Mouse (Mus musculus): ENCODE measurements around the gene Gna15.

The Gna15 gene

DNA sequence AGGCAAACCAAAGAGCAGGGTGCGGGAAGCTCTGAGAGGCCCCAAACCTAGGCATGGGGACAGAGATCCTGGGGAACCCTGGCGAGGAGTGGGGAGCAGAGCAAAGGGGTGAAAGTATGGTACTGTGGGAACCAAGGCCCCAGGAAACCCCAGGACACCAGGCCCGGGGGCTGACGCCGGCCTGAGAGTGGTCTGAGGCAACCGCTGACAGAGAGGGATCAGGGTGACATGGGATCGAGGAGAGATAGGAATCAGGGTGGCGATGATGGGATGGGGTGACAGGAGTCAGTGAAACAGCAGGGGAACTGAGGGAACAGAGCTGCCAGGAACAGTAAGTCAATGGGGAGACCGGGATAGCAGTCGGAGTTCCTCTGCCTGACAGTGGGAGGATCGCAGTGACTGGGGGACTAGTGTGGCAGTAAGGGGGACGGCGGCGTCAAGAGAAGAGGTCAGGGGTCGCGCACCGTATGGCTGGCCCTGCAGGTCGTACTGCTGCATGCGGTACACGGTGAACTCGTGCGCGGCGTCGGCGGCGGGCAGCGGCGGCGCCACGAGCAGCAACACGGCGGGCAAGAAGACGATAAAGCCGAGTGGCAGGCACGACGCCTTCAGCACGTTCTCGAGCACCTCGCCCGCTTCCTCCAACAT lies 28.3 kb downstream of the Gna15 start:
- ATAC-seq (ENCODE audit: low TSS enrichment) = peak; percentile 5; the same call in 1 of the 2 replicates

DNA sequence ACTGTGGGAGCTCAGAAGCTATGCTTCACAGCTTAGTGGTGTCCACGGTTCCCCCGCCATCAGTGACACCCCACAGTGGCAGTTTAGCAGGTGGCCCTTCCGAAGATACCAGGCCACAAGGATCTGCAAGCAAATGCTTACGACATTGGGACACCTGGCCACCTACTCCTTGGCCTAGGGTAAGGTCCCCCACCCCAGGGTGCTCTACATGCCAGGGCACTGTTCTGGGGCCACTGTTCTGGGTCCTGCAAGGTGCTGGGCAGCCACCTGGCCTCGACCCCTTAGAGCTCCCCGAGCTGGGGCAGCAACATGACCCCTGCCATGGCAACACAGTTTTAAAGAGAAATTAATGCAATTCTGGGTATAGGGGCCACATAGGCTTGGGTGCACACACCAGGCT lies 28.9 kb downstream of the Gna15 start:
- no peak for ATAC-seq (ENCODE audit: low TSS enrichment)

DNA sequence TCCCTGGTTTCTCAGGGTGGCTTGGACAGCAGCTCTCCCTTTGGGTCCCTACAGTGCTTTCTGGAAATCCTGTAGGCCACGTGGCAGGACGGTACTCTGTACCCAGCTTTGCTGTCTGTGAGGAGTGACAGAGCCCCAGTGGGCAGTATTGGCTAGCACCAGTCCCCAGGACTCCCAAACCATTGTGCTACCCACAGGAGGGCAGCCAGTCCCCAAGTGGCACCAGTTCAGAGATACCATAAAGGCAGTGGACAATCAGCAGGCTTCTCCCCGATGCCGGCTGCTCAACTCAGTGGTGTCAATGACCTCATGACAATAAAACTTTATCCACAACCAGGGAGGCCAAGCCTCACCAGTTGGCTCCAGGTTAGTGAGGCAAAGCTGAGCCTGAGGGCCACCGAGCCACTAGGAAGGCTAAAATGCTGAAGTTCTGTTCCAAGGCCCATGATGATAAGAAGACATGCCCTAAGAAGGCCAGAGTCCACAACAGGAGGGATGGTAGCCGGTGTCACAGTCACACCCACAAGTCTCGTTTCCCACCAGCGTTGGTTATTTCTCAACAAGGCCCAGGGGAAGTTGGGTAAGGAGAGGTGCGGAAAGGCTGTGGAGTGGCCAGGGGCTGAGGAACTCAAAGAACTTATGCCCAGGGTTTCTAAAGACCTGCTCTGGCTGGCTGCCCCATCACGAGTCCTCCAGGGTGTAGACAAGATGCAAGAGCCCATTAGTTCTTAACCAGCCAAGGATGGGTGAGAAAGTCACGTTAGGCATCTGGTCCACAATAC lies 29.6 kb downstream of the Gna15 start:
- no peak for ATAC-seq (ENCODE audit: low TSS enrichment)

DNA sequence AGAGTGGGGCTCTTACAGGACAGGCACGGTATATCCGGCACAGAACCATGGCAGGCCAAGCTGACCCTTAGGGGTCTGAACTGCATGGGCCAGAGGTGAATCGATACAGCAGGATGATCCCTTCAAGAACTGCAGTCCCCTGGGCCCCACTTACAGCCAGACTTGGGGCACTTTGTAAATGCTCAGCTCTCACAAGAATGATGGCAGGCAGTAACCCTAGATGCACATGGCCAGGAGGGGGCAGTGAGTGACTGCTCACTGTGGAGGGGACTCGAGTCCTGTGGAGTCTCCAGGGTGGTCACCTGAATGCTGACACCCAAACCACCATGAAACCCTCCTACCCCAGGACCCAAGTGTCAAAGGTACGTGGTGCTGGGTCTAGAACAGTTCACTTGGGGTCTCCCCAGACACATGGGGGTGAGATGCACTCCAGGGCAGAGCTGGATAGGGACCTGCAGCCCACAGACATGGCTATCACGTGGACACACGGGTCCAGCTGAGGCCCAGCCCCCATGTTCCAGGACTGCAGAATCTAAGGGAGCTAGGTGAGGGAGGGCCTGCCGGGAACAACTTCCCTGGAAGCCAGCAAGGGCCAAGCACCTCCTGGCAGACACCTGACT lies 30.3 kb downstream of the Gna15 start:
- ATAC-seq (ENCODE audit: low TSS enrichment) = no peak

DNA sequence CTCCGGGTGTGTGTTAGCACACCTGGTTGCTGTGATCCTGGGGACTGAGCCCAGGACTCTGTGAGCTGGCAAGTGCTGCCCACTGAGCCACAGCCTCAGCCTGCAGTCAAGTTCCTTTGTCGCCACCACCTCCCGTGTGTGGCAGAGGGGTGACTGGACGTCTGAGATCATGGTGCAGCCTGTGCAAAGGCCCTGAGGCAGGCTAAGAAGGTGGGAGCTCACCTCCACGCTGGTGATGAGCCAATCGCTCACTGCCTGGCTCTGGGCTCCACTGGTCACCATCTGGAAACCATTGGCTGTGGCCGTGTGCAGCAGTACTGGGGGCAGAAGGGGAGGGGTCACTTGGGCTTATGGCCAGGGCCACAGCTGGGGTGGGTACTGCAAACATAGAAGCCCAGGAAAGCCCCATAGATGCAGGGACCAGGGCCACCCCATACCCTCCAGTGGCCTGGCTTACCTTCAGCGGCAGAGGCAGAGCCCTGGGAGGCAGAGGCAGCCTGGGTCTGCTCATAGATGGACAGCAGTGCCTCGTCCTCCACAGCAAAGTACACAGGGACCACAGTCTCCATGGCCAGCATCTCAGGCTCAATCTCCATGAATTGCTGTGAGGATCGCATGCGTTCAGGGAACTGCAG lies 31.3 kb downstream of the Gna15 start:
- ATAC-seq (ENCODE audit: low TSS enrichment) = no peak

DNA sequence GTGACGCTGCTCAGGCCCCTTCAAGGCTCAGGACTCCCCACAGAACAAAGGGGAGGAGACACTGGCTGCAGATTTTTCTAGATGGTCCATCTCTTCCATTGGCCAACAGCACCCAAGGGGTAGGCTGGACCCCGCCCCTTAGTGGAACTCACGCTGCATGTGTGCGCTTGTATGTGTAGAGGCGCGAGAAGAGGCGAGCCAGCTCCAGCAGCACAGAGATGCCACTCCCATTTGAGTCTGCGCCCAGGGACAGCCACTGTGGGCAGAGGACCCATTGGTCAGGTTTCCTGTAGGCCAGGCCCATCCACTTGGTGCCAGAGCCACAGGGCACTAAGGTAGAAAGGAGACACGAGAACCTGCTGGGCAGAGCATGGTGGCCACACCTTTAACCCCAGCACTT lies 33.0 kb downstream of the Gna15 start:
- ATAC-seq (ENCODE audit: low TSS enrichment) = no peak

DNA sequence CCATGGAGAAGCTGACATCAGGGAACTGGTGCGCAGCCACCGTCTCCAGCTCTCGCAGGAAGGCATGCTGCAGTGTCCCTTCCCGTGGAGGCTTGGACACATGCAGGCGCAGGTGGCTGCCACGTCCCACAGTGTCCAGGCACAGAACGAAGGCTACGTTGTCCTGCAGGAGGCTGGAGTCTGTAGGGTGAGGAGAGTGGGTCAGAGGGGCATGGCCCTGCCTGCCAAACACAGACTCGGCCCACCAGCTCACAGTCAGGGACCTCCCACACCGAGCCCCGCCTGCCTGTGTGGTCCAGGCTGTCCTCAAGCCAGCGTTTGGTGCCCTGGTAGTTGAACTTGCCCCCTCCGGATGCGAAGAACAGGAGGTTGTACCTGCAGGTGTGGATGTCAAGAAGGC lies 34.1 kb downstream of the Gna15 start:
- ATAC-seq (ENCODE audit: low TSS enrichment) = no peak

DNA sequence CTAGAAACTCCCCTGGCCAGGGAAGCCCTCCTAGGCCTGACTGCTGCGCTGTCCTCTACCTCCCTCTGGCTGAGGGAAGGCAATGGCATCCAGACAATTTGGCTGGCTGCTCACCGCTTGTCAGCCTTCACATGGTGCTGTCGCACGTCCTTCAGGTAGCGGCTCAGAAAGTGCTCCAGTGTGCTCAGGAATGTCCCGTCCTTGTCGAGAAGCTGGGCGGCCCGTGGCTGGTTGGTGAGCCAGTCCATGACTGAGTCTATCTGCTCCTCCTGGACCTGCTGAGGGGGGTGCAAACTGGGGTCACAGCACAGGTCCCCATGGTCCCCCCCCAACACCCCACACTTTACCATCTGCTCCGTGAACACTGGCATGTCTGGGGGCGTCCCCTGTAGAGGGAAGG lies 35.9 kb downstream of the Gna15 start:
- ATAC-seq (ENCODE audit: low TSS enrichment) = no peak

DNA sequence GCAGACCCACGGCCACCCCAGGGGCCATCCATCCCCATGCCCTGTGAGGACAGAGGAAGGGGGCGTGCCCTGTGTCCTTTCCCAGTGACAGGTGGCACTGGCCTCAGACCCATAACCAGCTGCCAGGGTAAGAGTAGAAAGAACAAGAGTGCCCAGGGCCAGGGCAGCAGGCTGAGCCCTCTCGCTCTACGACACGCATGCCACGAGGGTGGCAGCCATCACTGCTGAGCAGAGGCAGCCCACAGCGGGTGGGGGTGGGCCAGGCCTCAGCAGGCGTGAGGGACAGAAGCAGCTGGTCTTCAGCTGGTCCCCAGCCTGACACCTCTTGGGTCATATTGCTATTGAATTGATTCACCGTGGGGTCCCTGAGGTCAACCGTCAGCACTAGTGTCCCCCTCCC lies 37.5 kb downstream of the Gna15 start:
- ATAC-seq (ENCODE audit: low TSS enrichment) = no peak

DNA sequence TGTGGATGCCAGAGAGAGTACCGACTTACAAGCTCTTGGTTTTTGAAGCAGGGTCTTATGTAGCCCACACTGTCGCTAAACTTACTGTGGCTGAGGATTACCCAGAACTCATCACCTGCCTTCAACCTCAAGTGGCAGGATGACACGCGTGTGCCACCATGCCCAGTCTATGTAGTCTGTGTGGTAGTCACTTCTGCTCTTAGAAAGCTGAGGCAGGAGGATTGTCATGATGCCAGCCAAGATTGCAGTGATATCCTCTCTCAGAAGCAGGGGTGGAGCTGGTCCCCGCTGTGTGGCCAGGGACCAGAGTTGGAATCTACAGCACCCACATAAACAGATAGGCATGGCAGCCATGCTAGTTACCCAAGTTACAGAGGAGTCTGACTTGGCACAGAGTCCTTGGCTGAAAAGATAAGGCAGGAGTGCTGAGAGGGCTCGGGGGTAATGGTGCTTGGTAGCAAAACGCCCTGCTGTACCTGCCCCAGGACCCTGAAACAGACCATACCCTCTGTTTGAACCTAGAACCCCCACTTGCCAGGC lies 38.5 kb downstream of the Gna15 start:
- no peak for ATAC-seq (ENCODE audit: low TSS enrichment)

DNA sequence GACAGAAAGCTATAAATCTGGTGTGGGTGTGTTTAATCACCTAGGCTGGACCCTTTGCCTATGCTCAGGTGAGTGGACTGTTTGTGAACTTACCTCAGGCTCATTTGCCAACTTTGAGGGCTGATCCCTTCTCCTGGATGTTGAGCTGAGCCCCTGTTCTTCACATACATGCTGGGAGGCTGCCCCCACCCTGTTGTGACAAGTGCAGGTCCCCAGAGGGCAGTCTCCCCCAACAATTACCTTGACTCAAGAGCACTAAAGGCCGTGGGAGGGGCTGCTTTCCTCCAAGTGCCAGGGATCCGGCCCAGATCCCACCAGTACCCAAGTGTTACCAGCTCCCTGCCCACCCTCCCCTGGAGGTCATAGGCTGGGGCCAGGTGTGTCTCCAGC lies 39.0 kb downstream of the Gna15 start:
- no peak for ATAC-seq (ENCODE audit: low TSS enrichment)

DNA sequence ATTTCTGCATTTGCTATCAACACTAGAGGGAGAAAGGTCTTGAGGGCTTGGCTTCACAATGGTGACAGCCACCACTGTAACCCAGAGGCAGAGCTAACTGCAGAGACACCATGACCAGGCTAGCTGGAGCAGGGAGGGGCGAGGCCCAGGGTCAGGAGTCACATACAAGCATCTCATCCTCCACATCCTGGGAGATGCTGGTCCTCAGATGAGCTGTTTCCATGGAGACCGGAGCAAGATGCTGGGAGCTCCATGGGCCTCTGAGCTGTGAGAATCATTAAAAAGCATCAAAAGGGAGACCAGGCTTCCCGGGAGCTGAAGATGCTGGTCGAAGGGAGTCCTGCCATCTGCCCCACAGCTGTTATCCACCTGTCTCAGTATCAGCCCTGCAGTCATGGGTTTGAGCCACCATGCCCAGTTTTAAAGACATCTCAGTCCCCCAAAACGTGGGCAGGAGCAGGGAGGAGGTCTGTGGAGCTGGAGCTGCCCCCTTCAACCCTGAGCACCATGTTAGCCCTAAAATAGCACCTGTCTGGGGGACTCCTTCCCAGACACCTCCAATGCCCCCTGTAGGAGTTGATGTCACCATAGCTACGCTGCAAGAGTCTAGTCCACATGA lies 39.5 kb downstream of the Gna15 start:
- no peak for ATAC-seq (ENCODE audit: low TSS enrichment)

DNA sequence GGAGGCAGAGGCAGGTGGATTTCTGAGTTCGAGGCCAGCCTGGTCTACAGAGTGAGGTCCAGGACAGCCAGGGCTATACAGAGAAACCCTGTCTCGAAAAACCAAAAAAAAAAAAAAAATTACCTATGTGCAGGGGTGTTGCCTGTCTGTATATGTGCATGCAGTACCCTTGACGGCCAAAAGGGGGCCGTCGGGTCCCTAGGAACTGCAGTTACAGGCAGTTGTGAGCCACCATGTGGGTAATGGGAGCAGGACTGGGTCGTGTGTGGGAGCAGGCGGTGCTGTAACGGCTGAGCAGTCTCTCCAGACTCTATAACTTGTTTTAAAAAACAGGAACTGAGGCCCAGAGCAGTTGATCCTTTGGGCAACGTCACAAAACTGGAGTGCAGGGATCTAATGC lies 40.0 kb downstream of the Gna15 start:
- ATAC-seq (ENCODE audit: low TSS enrichment) = no peak

DNA sequence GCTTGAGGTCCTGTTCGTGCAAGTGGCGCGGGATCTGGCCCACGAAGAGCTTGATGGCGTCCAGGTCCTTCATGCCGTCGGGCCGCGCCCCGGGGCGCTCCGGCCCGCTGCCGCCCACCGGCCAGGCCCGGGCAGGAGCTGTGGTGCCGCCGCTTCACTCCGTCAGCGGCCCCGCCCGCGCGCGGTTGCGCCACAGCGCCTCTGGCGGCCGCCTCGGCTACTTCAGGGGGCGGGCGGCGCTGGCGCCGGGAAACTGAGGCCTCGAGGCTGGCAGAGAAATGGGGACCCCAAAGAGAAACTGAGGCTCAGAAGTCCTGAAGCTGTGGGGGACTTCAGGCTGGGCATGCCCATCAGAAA lies 41.5 kb downstream of the Gna15 start, which contains the start of gene Celf5:
Gene Celf5, minus strand, starts transcription at position 177 of the 357 bp plus-strand sequence.
- peak; percentile 29; the same call in 1 of the 2 replicates for ATAC-seq (ENCODE audit: low TSS enrichment)

DNA sequence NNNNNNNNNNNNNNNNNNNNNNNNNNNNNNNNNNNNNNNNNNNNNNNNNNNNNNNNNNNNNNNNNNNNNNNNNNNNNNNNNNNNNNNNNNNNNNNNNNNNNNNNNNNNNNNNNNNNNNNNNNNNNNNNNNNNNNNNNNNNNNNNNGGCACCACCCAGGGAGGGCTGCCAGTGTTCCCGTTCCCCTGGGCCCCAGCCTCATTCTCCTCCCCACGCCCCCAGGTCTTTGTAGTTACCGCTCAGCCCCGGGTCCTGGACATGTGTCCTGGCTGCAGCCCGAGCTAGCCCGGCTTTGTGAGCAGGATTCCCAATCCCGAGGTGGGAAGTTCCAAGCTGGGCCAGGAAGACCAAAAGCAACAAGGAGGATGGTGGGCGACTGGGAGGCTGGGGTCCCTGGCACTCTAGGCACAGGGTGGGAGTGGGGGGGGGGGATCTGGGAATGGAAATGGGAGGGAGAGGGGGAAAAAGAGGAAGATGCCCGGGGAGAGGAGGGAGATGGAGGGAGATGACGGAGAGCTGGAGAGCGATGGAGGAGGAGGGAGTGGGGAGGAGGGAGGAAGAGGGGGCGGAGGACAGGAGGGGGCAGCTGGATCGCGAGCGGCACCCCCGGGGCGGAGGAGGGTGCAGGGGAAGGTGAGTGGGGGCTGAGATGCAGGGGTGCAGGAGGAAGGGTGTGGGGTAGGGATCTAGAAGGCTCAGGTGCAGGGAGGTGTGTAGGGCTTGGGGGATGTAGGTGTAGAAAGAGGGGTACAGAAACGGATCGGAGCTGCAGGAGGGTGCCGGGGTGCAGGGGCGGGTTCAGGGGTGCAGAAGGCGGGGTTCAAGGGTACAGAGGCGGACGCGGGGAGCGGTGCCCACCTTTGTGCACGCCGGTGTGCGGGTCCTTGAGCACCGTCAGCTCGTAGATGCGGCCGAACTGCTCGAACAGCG lies 42.2 kb downstream of the Gna15 start:
- no peak for ATAC-seq (ENCODE audit: low TSS enrichment)

DNA sequence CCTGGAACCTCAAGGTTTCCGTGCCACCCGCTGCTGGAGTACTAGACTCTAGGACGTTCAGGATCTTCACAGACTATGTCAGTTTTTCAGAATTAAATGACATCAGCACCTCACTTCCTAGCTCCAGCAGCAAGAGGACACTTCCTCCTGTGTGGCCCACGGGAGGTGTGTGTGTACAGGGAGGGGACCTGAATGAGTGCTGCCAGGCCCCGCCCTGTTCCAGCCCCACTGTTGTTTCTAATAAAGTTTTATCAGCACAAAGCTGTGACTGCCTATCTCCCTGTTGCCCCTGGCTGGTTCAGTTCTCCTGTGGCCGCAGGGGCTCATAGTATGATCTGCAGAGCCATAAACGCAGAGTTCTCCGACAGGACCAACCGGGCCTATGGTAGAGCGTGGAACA lies 49.6 kb downstream of the Gna15 start:
- ATAC-seq (ENCODE audit: low TSS enrichment) = no peak

DNA sequence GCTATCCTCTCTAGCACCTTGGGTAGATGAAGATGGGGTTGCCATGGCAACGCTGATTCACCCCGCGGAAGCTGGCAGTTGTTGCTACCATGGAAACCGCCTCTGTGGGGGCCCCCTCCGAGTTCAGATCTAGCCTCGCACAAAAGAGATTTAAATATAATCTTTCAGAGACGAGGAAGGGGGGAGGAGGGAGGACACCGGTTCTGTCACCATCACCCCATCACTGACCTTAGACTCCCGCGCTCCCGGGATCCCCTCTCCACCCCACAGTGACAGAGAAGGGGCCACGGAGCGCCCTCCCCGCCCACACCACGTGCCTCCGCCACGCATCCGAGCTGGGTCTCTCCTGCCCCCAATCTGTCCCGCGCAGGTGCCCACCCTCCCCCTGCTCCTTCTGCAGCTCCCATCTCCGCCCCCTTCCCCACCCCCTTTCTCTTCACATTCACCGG lies 51.0 kb downstream of the Gna15 start:
- peak; percentile 44 for ATAC-seq (ENCODE audit: low TSS enrichment)

DNA sequence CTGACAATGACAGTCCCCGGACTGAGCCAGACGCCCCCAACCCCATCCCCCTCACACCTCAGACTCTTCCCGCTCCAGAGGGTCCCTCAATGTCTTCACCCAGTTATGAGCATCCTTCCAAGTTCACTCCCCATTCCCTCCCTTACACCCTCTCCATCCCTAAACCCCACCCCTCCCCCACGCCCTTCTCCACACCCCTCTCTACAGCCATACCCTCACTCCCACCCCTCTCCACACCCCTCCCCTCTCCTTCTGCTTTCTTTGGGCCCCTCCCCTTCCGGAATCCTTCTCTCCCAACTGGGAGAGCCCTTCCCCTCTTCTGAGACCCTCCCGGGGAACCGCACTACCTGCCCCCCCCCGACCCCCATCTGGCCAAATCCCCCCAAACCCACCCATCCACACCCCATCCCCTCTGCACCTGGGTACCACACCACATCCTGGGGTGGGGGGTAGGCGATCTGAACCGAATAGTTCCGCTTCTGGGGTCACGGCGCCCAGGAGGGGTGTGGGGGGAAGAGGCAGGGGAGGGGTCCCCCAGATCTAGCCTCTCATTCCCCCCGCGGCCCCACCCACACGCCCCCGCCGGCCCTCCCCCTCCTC lies 51.5 kb downstream of the Gna15 start:
- ATAC-seq (ENCODE audit: low TSS enrichment) = no peak

DNA sequence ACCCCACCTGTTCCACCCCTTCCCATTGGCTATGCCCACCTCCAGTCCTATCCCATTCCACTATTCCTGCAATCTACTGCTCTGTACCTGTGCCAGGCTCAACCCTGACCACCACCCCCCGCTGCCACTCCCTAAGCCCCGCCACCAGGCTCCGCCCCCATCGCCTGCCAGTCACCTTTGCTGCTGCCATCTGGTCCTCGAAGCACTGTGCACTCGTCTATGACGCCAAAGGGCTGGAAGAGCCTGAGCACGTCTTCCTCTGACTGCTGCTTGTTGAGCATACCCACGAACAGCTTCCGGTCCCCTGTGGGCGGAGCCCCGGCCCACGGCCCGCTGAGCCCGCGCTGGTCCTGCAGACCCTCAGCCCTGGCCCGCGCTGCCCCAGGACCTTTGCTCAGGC lies 53.6 kb downstream of the Gna15 start:
- peak; percentile 19; the same call in 1 of the 2 replicates for ATAC-seq (ENCODE audit: low TSS enrichment)

DNA sequence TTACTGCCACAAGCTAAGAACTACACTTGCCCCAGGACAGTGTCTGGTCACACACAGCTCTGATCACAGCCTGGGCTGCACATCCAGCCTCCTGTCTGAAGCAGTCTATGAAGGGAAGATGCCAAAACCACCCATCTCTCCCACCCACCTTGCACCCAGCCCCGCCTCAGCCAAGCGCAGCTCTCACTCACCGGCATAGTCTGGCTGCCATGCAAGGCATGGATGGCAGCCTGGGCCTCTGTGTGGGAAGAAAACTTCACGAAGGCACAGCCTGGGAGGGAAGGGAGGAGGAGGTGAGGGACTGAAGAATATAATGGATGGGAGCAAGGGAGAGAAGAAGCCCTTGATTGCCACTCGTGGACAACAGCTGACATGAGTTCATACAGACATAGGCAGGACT lies 54.8 kb downstream of the Gna15 start:
- ATAC-seq (ENCODE audit: low TSS enrichment) = peak; percentile 62

All from frontal cortex, adult (tissue).